Mouse (Mus musculus) embryonic stem cell, embryonic (primary cell): ENCODE results near the gene Izumo2.

ENCODE experiments used
- CTCF ChIA-PET, 4 experiments: fragments of 300-600 bp in 2 of 4; fragments of 350-600 bp in 2 of 4; sonication (Branson Sonifier 250); formaldehyde crosslinking; loops; one replicate each; lab custom pipeline; 2022; ENCODE audit warnings: inconsistent platforms in 2 of 4; lab: Charles Lee
- POLR2A ChIA-PET, 4 experiments: fragments of 300-600 bp in 2 of 4; fragments of 350-600 bp in 2 of 4; sonication (Branson Sonifier 250); formaldehyde crosslinking; loops; one replicate each; lab custom pipeline; 2022; ENCODE audit warnings: antibody characterized with exemption in 4 of 4, inconsistent platforms in 1 of 4; lab: Charles Lee

The Izumo2 gene

GRCm38 (mm10) chr7:44685531-44686402, 22.8 kb upstream of the Izumo2 start:
- CTCF ChIA-PET = interaction anchor here in 3 of 4 experiments (0.6 to 1.5 kb wide), 12 partner anchors 16 to 250 kb away, joined by 3 to 5 read pairs (median 3); no protein-coding TSS in a partner anchor

GRCm38 (mm10) chr7:44688890-44689289, 19.7 kb upstream of the Izumo2 start:
- CTCF ChIA-PET = interaction anchor here in 3 of 4 experiments (0.5 to 2.6 kb wide), 7 partner anchors 8 to 101 kb away, joined by 3 to 9 read pairs (median 5); no protein-coding TSS in a partner anchor
- POLR2A ChIA-PET = no interaction called here

More at GRCm38 (mm10) chr7:44685531-44686402, 22.8 kb upstream of the Izumo2 start:
- POLR2A ChIA-PET = interaction anchor here (0.5 to 3.4 kb wide), 12 partner anchors 10 to 257 kb away, joined by 3 to 23 read pairs (median 4); partner anchors contain the start of genes Izumo2 (in 2 of the 4) and Myh14 (in 2 of the 4)

GRCm38 (mm10) chr7:44689331-44689730, 19.2 kb upstream of the Izumo2 start:
- CTCF ChIA-PET = interaction anchor here in 3 of 4 experiments (0.5 to 2.6 kb wide), 9 partner anchors 8 to 231 kb away, joined by 3 to 9 read pairs (median 5); no protein-coding TSS in a partner anchor
- POLR2A ChIA-PET = interaction anchor here in 2 of 4 experiments (0.8 to 1.4 kb wide), 3 partner anchors 12 to 19 kb away, joined by 3 to 4 read pairs (median 3); partner anchors contain the start of gene Izumo2 (in 1 of the 2)

- CTCF ChIA-PET = interaction anchor here in 2 of 4 experiments (0.7 to 2.2 kb wide), 4 partner anchors 8 to 67 kb away, joined by 3 to 5 read pairs (median 4); partner anchors contain the start of gene Izumo2 (in 1 of the 2)
- POLR2A ChIA-PET = interaction anchor here in 3 of 4 experiments (0.5 to 3.0 kb wide), 11 partner anchors 8 to 1025 kb away, joined by 3 to 11 read pairs (median 4); partner anchors contain the start of genes Izumo2 (in 1 of the 3) and Myh14 (in 1 of the 3)
Measured at GRCm38 (mm10) chr7:44693427-44694175, 14.9 kb upstream of the Izumo2 start.

- ChIA-PET CTCF (no interaction called here), POLR2A (interaction anchor here in 2 of 4 experiments (0.8 to 1.3 kb wide), 4 partner anchors 10 to 155 kb away, joined by 3 read pairs; partner anchors contain the start of gene Izumo2 (in 1 of the 2))
Measured at GRCm38 (mm10) chr7:44695223-44695622, 13.3 kb upstream of the Izumo2 start.

GRCm38 (mm10) chr7:44697191-44697710, 11.3 kb upstream of the Izumo2 start:
- ChIA-PET CTCF (interaction anchor here in 3 of 4 experiments (0.6 to 2.2 kb wide), 8 partner anchors 8 to 379 kb away, joined by 3 to 12 read pairs (median 5); partner anchors contain the start of gene Izumo2 (in 1 of the 3)), POLR2A (interaction anchor here (0.5 to 3.0 kb wide), 30 partner anchors 9 to 1061 kb away, joined by 3 to 24 read pairs (median 4); partner anchors contain the start of genes Izumo2 (in 3 of the 4), Il4i1 (in 2 of the 4), Nup62 (in 2 of the 4) and Atf5 (in 1 of the 4))

GRCm38 (mm10) chr7:44697980-44698379, 10.6 kb upstream of the Izumo2 start:
- ChIA-PET CTCF (interaction anchor here in 2 of 4 experiments (0.6 to 2.2 kb wide), 6 partner anchors 8 to 378 kb away, joined by 4 to 9 read pairs (median 5); partner anchors contain the start of gene Izumo2 (in 1 of the 2)), POLR2A (interaction anchor here in 2 of 4 experiments (0.7 to 3.0 kb wide), 15 partner anchors 10 to 828 kb away, joined by 3 to 24 read pairs (median 4); partner anchors contain the start of genes Izumo2 (in 2 of the 2), Il4i1 (in 1 of the 2), Nup62 (in 1 of the 2) and Plekha4 (in 1 of the 2))

- ChIA-PET POLR2A (interaction anchor here in 3 of 4 experiments (0.5 to 6.2 kb wide), 44 partner anchors 9 to 824 kb away, joined by 3 to 41 read pairs (median 5); partner anchors contain the start of genes Akt1s1 (in 2 of the 3), Atf5 (in 2 of the 3), Il4i1 (in 2 of the 3) and Nup62 (in 2 of the 3)), CTCF (interaction anchor here (0.5 to 2.9 kb wide), 80 partner anchors 9 to 426 kb away, joined by 3 to 23 read pairs (median 4); partner anchors contain the start of genes Nup62 (in 2 of the 4), Prmt1 (in 2 of the 4), Ap2a1 (in 1 of the 4) and Emc10 (in 1 of the 4))
Measured at GRCm38 (mm10) chr7:44701921-44702320, 6.6 kb upstream of the Izumo2 start.

GRCm38 (mm10) chr7:44702985-44703384, 5.6 kb upstream of the Izumo2 start:
- ChIA-PET POLR2A (interaction anchor here in 3 of 4 experiments (0.5 to 6.2 kb wide), 39 partner anchors 9 to 1426 kb away, joined by 3 to 41 read pairs (median 5); partner anchors contain the start of genes Akt1s1 (in 2 of the 3), Atf5 (in 2 of the 3), Il4i1 (in 2 of the 3) and Nup62 (in 2 of the 3)), CTCF (interaction anchor here (0.5 to 2.9 kb wide), 25 partner anchors 10 to 440 kb away, joined by 3 to 23 read pairs (median 6); partner anchors contain the start of gene Kcnc3 (in 1 of the 4))

GRCm38 (mm10) chr7:44704363-44704762, 4.2 kb upstream of the Izumo2 start:
- CTCF ChIA-PET = interaction anchor here (0.6 to 2.5 kb wide), 21 partner anchors 11 to 1572 kb away, joined by 3 to 12 read pairs (median 4); no protein-coding TSS in a partner anchor
- POLR2A ChIA-PET = interaction anchor here in 3 of 4 experiments (0.7 to 6.2 kb wide), 17 partner anchors 17 to 839 kb away, joined by 3 to 41 read pairs (median 4); partner anchors contain the start of genes Atf5 (in 2 of the 3), Il4i1 (in 2 of the 3), Nup62 (in 2 of the 3) and Ptov1 (in 1 of the 3)

- POLR2A ChIA-PET = interaction anchor here in 3 of 4 experiments (0.6 to 5.1 kb wide), 14 partner anchors 16 to 840 kb away, joined by 3 to 41 read pairs (median 3); partner anchors contain the start of genes Atf5 (in 1 of the 3), Il4i1 (in 1 of the 3) and Nup62 (in 1 of the 3)
- CTCF ChIA-PET = interaction anchor here (0.6 to 2.5 kb wide), 21 partner anchors 11 to 725 kb away, joined by 3 to 12 read pairs (median 4); partner anchors contain the start of gene Ap2a1 (in 1 of the 4)
Measured at GRCm38 (mm10) chr7:44705086-44705485, 3.5 kb upstream of the Izumo2 start.

- ChIA-PET POLR2A (interaction anchor here in 3 of 4 experiments (0.7 to 4.9 kb wide), 10 partner anchors 10 to 245 kb away, joined by 3 to 114 read pairs (median 3); partner anchors contain the start of genes Il4i1 (in 2 of the 3), Nup62 (in 2 of the 3), Akt1s1 (in 1 of the 3) and Atf5 (in 1 of the 3)), CTCF (interaction anchor here in 3 of 4 experiments (0.6 to 1.4 kb wide), 8 partner anchors 12 to 257 kb away, joined by 3 to 10 read pairs (median 3); no protein-coding TSS in a partner anchor)
Measured at GRCm38 (mm10) chr7:44706322-44706721, 2.2 kb upstream of the Izumo2 start.

- ChIA-PET POLR2A (interaction anchor here (0.6 to 5.4 kb wide), 29 partner anchors 10 to 1010 kb away, joined by 3 to 114 read pairs (median 5); partner anchors contain the start of genes Atf5 (in 2 of the 4), Il4i1 (in 2 of the 4), Nup62 (in 2 of the 4) and Akt1s1 (in 1 of the 4)), CTCF (interaction anchor here in 3 of 4 experiments (0.6 to 1.9 kb wide), 5 partner anchors 21 to 370 kb away, joined by 3 to 8 read pairs (median 4); no protein-coding TSS in a partner anchor)
Measured at GRCm38 (mm10) chr7:44707169-44707675, 1.3 kb upstream of the Izumo2 start.

GRCm38 (mm10) chr7:44708093-44708492, 449 bp upstream of the Izumo2 start:
- CTCF ChIA-PET = interaction anchor here (0.5 to 3.0 kb wide), 17 partner anchors 11 to 941 kb away, joined by 3 to 13 read pairs (median 4); no protein-coding TSS in a partner anchor
- POLR2A ChIA-PET = interaction anchor here (0.6 to 5.4 kb wide), 104 partner anchors 8 to 1010 kb away, joined by 3 to 114 read pairs (median 5); partner anchors contain the start of genes Akt1s1 (in 3 of the 4), Atf5 (in 3 of the 4), Il4i1 (in 3 of the 4) and Nup62 (in 3 of the 4)

- ChIA-PET POLR2A (interaction anchor here in 3 of 4 experiments (0.7 to 5.4 kb wide), 39 partner anchors 8 to 858 kb away, joined by 3 to 114 read pairs (median 8); partner anchors contain the start of genes Atf5 (in 3 of the 3), Il4i1 (in 3 of the 3), Nup62 (in 3 of the 3) and Akt1s1 (in 2 of the 3)), CTCF (interaction anchor here in 2 of 4 experiments (0.6 to 3.0 kb wide), 19 partner anchors 13 to 754 kb away, joined by 3 to 10 read pairs (median 4); partner anchors contain the start of gene Fuz (in 1 of the 2))
Measured at GRCm38 (mm10) chr7:44709881-44710280, 1.3 kb downstream of the Izumo2 start.
